Mouse (Mus musculus) intestine, embryonic 15.5 days (tissue): ENCODE results near the gene Trpm3. TPM values are rescaled to one million over a fixed set of nuclear protein-coding genes. Genes with fewer than 3 reads are reported as not detected.

Source experiments
- ATAC-seq: fragments of 200-750 bp; cut with Nextera tagmentation; 2 replicates; pipeline ENCODE4 v1.8.0; 2017; ENCODE audit warnings: moderate TSS enrichment, moderate library complexity
- H3K27ac ChIP-seq: fragments of 300-500 bp; sonication (generic); 2 replicates; pipeline ENCODE4 v1.5.1; 2015; ENCODE audit warnings: mild to moderate bottlenecking, inconsistent platforms
- H3K27me3 ChIP-seq: fragments of 300-500 bp; sonication (generic); replicated peaks from 2 replicates; pipeline ENCODE4 v1.6.1; 2015; ENCODE audit warnings: inconsistent platforms
- H3K36me3 ChIP-seq: fragments of 300-500 bp; sonication (generic); 2 replicates; pipeline ENCODE4 v1.6.1; 2015; ENCODE audit warnings: inconsistent platforms
- H3K4me1 ChIP-seq: fragments of 300-500 bp; sonication (generic); replicated peaks from 2 replicates; pipeline ENCODE4 v1.6.1; 2015; ENCODE audit warnings: inconsistent platforms
- H3K4me2 ChIP-seq: fragments of 300-500 bp; sonication (generic); replicated peaks from 2 replicates; pipeline ENCODE4 v1.6.1; 2015; ENCODE audit warnings: mild to moderate bottlenecking, inconsistent platforms
- H3K4me3 ChIP-seq: fragments of 300-500 bp; sonication (generic); replicated peaks from 2 replicates; pipeline ENCODE4 v1.5.1; 2015; ENCODE audit warnings: inconsistent platforms
- H3K9ac ChIP-seq: fragments of 300-500 bp; sonication (generic); 2 replicates; pipeline ENCODE4 v1.6.1; 2015; ENCODE audit warnings: inconsistent platforms
- H3K9me3 ChIP-seq: fragments of 300-500 bp; sonication (generic); 2 replicates; pipeline ENCODE4 v1.6.1; 2016; ENCODE audit warnings: inconsistent platforms
- WGBS: fragments of 180-500 bp; shearing (Covaris S2); methylation state at CpG from one replicate; pipeline ENCODE4 v1.1.7; 2015; 5-methylcytosine and 5-hydroxymethylcytosine counted together
- polyA plus RNA-seq: library from polyadenylated mRNA; unstranded; fragments of >200 nt; fragmentation: Nextera tagmentation; extraction: Ambion mirVana; gene quantifications from 2 replicates; pipeline ENCODE4 v1.2.1, GENCODE M21; 2015

Gene Trpm3
- polyA plus RNA-seq, 1 experiment from 2014 or later, result 0.26 TPM

DNA sequence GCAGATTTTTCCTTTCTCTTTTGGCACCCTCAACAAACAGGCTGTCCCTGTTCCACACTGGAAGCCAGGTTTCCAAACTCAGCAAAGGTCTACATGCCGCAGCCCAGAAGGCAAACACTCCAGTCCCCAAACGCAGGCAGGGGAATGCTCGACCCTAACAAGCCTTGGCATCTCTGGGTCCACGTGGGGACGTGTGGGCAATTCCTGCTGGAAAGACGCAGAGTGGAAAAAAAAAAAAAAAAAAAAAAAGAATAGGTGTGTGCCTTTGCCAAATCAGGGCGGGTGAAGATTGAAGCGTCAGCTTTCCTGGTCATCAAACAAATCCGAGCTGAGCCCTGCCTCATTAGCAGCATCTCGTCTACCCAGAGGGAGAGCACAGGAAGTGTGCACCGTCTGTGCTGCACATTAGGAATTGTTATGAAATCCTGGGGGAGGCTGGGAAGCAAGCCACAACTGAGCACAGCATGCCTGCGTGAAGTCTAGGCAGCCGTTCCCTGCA, 614.5 kb downstream of the Trpm3 start:
- no peak overlapping the region for H3K4me2 ChIP-seq
- no peak overlapping the region for H3K9ac ChIP-seq
- no peaks in the 10 kb centered on the region for H3K9me3 ChIP-seq
- H3K4me3 ChIP-seq, result no peak overlapping the region
- ATAC-seq, result no peak
- 48% methylated on average over 13 of the region's 13 CpGs for WGBS
- no peaks in the 10 kb centered on the region for H3K4me1 ChIP-seq
- no peaks in the 10 kb centered on the region for H3K36me3 ChIP-seq
- H3K27ac ChIP-seq, result no peak overlapping the region
- H3K27me3 ChIP-seq, result no peaks in the 10 kb centered on the region

DNA sequence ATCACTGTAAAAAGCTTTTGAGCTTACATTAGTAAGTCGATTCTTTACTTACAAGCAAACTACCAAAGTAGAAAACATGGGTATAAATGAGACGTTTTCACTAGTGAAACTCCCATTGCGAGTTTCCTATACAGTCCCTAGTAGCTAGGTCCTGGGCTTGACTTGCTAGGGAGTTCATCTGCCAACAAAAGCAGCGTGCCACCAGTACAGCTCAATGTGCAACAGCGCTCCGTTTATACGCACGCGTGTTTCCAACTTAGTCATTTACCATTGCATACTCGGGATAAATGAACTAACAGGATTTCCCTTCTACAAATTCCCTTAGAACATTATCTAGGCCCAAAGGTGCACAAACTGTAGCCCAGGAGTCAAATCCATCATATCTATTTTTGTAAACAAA, 615.2 kb downstream of the Trpm3 start:
- 90% methylated on average over 10 of the region's 10 CpGs for WGBS
- Histone ChIP-seq H3K9me3 (no peaks in the 10 kb centered on the region), H3K4me2 (no peak overlapping the region), H3K4me3 (no peak overlapping the region), H3K9ac (no peak overlapping the region), H3K27ac (no peak overlapping the region), H3K27me3 (no peaks in the 10 kb centered on the region), H3K36me3 (no peaks in the 10 kb centered on the region), H3K4me1 (no peaks in the 10 kb centered on the region)
- ATAC-seq, result no peak

DNA sequence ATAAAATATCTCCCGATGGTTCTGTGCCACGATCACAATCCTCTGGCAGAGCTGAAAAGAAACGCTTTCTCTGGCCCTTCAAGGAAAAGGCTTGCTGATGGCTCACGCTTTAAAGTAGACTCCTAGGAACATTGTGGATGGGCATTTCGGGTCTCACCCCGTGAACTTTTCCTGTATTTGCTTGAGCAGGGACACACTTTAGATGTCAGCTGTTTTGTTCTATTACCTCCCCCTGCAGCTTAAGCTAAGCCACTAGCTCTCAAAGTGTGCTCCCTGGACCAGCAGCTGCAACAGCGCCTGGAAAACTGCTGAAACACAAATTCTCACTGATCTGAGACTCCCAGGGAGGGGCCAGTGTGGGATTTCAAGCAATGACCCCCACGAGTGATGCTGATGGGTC, 615.7 kb downstream of the Trpm3 start:
- no peaks in the 10 kb centered on the region for H3K9me3 ChIP-seq
- H3K4me3 ChIP-seq, result no peak overlapping the region
- ATAC-seq, result no peak
- no peaks in the 10 kb centered on the region for H3K4me1 ChIP-seq
- 67% methylated on average over 8 of the region's 8 CpGs for WGBS
- H3K36me3 ChIP-seq, result no peaks in the 10 kb centered on the region
- H3K27me3 ChIP-seq, result no peaks in the 10 kb centered on the region
- no peak overlapping the region for H3K9ac ChIP-seq
- H3K4me2 ChIP-seq, result no peak overlapping the region
- H3K27ac ChIP-seq, result no peak overlapping the region

DNA sequence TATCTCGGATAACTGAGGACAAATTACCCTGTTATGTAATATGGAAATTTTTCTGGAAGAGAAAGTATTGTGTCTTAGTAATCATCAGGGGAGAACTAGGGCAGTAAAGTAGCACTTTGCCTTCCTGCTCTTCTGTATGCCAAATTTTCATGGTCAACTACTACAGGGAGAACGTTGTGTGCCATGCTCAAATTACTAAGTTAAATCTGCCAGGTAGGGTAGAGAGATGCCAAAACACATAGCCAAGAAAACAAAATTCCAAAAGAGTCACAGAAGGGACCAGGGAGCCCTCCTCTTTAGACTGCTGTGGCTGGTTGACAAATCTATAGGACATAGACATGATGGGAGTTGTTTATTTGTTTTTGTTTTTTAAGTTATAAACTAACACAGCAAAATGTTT, 619.6 kb downstream of the Trpm3 start:
- Histone ChIP-seq H3K4me3 (no peak overlapping the region), H3K27me3 (no peaks in the 10 kb centered on the region), H3K36me3 (no peaks in the 10 kb centered on the region), H3K27ac (no peak overlapping the region), H3K9ac (no peak overlapping the region), H3K4me1 (no peaks in the 10 kb centered on the region), H3K9me3 (no peaks in the 10 kb centered on the region), H3K4me2 (no peak overlapping the region)
- WGBS, result 79% methylated on average over 2 of the region's 2 CpGs
- ATAC-seq, result no peak

DNA sequence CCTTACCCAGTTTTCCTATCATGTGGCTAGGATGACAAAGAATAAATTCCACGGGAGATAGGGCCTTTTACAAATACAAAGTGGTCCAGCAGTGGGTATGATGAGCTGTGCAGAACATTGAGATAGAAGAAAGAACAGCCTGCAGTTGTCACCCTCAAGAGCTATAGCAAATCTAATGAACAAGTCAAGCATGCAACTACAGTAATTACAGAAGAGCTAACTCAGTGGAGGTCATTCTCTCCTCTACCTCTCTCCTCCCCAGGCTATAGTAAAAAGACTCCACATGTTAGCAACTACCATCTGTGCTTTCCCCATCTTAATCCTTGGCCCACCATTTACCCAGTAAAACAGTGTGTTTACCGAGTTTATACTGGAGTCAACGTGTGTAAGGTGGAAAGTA, 629.4 kb downstream of the Trpm3 start:
- H3K9ac ChIP-seq, result no peak overlapping the region
- no peaks in the 10 kb centered on the region for H3K9me3 ChIP-seq
- no peak for ATAC-seq
- H3K4me2 ChIP-seq, result no peak overlapping the region
- no peaks in the 10 kb centered on the region for H3K4me1 ChIP-seq
- 71% methylated on average over 3 of the region's 3 CpGs for WGBS
- no peaks in the 10 kb centered on the region for H3K36me3 ChIP-seq
- H3K27me3 ChIP-seq, result no peaks in the 10 kb centered on the region
- H3K4me3 ChIP-seq, result no peak overlapping the region
- H3K27ac ChIP-seq, result no peak overlapping the region

DNA sequence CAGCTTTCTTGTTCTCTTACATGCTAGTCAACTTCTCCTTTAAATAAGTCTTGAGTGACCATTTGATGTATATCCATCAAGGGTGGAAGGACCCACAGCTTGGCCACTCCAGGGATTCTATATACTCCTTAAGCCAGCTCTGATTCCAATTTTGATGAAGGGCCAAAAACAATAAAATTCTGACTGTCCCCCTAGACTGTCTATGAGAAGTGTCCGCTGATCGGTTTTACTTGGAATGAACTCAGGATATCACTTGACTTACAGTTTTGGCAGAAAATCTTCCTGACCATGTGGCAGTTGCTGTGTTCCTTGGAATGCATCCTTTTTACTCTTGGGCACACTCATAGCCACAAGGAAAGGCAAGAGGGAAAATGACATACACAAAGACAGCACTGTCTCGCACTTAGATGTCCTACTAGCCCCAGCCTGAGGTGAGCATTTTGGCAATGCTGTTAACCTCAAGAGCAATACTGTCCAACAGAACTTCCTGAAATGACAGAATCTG, 636.4 kb downstream of the Trpm3 start:
- Histone ChIP-seq H3K27me3 (no peaks in the 10 kb centered on the region), H3K27ac (no peak overlapping the region), H3K4me3 (no peak overlapping the region), H3K36me3 (no peaks in the 10 kb centered on the region), H3K4me2 (no peak overlapping the region), H3K9me3 (no peaks in the 10 kb centered on the region), H3K9ac (no peak overlapping the region), H3K4me1 (no peaks in the 10 kb centered on the region)
- WGBS, result 90% methylated on average over 3 of the region's 3 CpGs
- ATAC-seq, result no peak

DNA sequence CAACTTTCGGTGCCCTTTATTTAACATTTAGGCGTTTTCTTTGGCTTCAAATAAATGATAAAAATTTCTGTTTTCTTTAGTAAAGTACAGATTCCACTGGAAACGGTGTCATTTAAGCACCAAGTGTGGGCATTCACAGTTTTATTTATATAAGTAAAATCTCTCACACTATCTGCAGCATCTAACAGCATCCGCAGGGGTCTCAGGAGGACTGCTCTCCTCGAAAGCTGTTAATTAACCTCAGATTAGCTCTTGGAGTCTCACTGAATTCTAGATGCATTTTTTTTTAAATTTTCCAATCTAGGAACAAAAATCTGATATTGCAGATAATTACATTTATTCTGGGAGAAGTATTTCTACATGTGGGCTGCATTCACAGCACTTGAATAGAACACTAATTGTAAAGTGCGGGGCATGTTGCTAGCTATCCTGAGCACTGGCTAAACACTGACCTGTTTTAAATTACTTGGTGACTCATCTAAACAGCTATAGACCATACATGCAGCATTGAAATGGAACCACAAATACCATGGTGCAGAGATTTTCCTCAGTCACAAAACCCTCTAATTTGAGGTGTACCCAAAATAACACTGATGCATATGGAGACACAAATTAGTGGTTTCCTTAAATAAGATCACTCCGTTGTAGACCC, 641.5 kb downstream of the Trpm3 start:
- no peak overlapping the region for H3K9ac ChIP-seq
- H3K4me2 ChIP-seq, result no peak overlapping the region
- no peak overlapping the region for H3K27ac ChIP-seq
- no peak overlapping the region for H3K4me3 ChIP-seq
- H3K4me1 ChIP-seq, result no peaks in the 10 kb centered on the region
- H3K27me3 ChIP-seq, result no peaks in the 10 kb centered on the region
- no peaks in the 10 kb centered on the region for H3K9me3 ChIP-seq
- no peak for ATAC-seq
- no peaks in the 10 kb centered on the region for H3K36me3 ChIP-seq
- 84% methylated on average over 7 of the region's 7 CpGs for WGBS

DNA sequence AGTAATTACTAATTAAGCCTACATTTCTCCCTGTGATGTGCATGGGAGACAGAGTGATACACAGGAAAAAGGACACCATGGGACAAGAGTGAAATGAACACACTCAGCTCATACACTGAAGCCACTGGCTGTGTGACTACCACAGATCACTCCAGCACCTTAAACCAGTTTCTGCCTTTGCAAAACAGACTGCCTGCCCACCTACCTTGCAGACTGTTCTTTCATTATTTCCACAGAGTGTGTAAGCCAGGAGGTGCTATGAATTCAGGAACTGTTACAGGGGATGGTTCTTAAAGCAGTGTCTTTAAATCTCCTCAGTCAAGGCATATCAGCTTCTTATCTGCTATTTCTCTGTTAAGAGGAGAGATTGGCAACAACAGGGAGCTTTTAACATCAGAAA, 642.7 kb downstream of the Trpm3 start:
- Histone ChIP-seq H3K27ac (no peak overlapping the region), H3K4me1 (no peaks in the 10 kb centered on the region), H3K36me3 (no peaks in the 10 kb centered on the region), H3K9me3 (no peaks in the 10 kb centered on the region), H3K4me3 (no peak overlapping the region), H3K9ac (no peak overlapping the region), H3K4me2 (no peak overlapping the region), H3K27me3 (no peaks in the 10 kb centered on the region)
- no peak for ATAC-seq

DNA sequence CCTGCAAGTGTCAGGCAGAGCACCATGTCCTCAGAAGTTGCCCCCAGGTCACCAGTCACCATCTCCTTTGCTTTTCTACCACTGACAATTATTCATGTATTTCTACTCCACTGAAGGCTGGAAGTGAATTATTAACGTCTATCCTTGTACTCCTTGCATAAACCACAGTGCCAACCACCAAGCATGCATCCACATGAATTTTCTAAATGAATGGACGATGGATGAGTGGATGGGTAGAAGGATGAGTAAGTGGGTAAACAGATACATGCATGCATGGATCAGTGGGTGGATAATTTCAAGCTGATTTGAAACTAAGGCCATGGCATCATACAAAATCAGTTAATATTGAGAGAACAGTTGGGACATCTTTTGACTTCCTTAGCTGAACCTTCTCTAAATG, 644.9 kb downstream of the Trpm3 start:
- no peaks in the 10 kb centered on the region for H3K27me3 ChIP-seq
- no peaks in the 10 kb centered on the region for H3K9me3 ChIP-seq
- no peak overlapping the region for H3K4me2 ChIP-seq
- 81% methylated on average over 2 of the region's 2 CpGs for WGBS
- H3K4me3 ChIP-seq, result no peak overlapping the region
- no peak overlapping the region for H3K27ac ChIP-seq
- no peaks in the 10 kb centered on the region for H3K4me1 ChIP-seq
- no peak overlapping the region for H3K9ac ChIP-seq
- no peak for ATAC-seq
- H3K36me3 ChIP-seq, result no peaks in the 10 kb centered on the region

DNA sequence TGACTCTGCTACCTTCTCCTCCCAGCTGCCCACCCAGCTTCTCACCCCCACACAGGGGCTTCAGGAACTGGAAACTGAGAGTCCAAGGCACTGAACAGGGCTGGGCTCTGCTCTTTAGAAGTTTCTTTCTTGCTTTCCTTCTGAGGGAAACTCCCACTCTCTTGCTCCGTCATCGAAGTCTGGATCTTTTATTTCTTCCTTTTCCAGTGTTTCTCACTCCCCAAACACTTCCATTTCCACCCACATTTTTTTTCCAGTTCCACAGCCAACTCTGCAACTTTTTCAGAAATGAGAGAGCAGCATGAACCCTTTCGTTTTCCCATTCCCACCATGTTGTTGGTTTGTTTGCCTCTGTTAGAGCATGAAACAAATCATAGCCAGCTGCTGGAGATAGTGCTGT, 650.9 kb downstream of the Trpm3 start:
- Histone ChIP-seq H3K36me3 (no peaks in the 10 kb centered on the region), H3K9ac (no peak overlapping the region), H3K9me3 (no peaks in the 10 kb centered on the region), H3K27me3 (no peaks in the 10 kb centered on the region), H3K4me1 (no peaks in the 10 kb centered on the region), H3K27ac (no peak overlapping the region), H3K4me3 (no peak overlapping the region), H3K4me2 (no peak overlapping the region)
- 87% methylated on average over 3 of the region's 3 CpGs for WGBS
- no peak for ATAC-seq

DNA sequence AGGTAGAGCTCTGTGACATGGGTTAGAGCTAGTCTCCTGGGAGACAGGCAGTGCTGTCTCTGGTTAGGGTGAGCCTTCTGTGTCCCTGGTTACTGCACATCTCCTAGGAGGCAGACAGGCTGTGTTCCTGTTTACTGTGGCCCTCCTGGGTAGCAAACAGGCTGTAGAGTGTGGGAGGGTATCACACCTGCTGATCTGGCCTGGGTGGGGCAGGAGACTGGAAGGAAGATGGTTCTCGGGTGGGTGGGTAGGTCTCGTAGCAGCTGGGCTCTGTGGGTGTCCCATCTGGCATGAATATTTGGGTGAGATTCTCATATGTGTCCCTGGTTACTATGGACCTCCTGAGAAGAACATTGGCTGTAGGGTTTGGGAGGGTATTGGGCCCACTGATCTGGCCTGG, 658.1 kb downstream of the Trpm3 start:
- no peaks in the 10 kb centered on the region for H3K36me3 ChIP-seq
- no peak overlapping the region for H3K4me3 ChIP-seq
- H3K27ac ChIP-seq, result no peak overlapping the region
- ATAC-seq, result no peak
- no peaks in the 10 kb centered on the region for H3K9me3 ChIP-seq
- no peak overlapping the region for H3K4me2 ChIP-seq
- H3K27me3 ChIP-seq, result no peaks in the 10 kb centered on the region
- no peaks in the 10 kb centered on the region for H3K4me1 ChIP-seq
- WGBS, result 80% methylated on average over 2 of the region's 2 CpGs
- no peak overlapping the region for H3K9ac ChIP-seq

DNA sequence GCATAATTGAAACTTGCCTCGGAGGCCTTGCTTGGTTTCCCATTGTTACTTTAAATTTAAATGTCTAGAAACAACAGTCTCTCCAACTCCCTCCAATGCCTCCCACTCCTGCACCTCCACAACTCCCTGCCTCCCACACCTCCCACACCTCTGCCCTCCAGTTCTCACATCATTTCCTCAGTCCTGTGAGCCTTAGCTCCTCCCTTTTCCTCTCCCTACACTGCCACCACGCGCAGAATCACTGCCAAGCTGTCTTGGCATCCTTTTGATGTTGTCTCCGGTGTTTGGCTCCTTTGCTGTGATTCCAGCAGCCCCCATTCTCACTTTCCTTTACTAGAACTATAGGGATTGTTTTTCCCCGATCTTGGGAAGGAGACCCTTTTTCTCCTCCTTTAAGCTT, 661.6 kb downstream of the Trpm3 start:
- no peak overlapping the region for H3K9ac ChIP-seq
- H3K4me3 ChIP-seq, result no peak overlapping the region
- H3K4me2 ChIP-seq, result no peak overlapping the region
- H3K9me3 ChIP-seq, result no peaks in the 10 kb centered on the region
- no peaks in the 10 kb centered on the region for H3K36me3 ChIP-seq
- WGBS, result 33% methylated on average over 5 of the region's 5 CpGs
- no peaks in the 10 kb centered on the region for H3K4me1 ChIP-seq
- no peak overlapping the region for H3K27ac ChIP-seq
- no peak for ATAC-seq
- H3K27me3 ChIP-seq, result no peaks in the 10 kb centered on the region

DNA sequence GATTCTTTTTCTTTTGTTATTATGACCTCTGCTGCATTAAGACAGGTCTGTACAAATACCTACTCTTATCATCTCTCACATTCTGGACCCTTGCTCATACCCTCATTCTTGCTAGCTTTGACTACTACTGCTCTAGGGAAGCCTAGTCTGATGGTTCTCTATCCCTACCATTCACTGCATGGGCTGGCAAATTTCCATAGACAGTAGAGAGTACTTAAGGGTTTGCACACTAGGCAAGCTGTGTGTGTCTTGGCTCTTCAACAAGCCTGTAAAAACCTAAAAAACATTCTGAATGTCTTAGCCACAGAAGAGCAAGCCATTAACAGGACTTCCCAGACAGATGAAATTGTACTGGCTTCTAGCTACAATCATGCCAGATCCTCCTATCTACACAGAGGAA, 664.5 kb downstream of the Trpm3 start:
- Histone ChIP-seq H3K9ac (no peak overlapping the region), H3K27me3 (no peaks in the 10 kb centered on the region), H3K4me2 (no peak overlapping the region), H3K4me3 (no peak overlapping the region), H3K27ac (no peak overlapping the region), H3K36me3 (no peaks in the 10 kb centered on the region), H3K9me3 (no peaks in the 10 kb centered on the region), H3K4me1 (no peaks in the 10 kb centered on the region)
- ATAC-seq, result no peak
